Mouse (Mus musculus) forebrain, postnatal 0 days (tissue): Measurements from ENCODE around the gene Tmem259. TPM values are rescaled to one million over a fixed set of nuclear protein-coding genes. Genes with fewer than 3 reads are reported as not detected.

Source experiments
- ATAC-seq: fragments of 200-750 bp; cut with Nextera tagmentation; 2 replicates; pipeline ENCODE4 v1.8.0; 2017; ENCODE audit warnings: mild to moderate bottlenecking, moderate library complexity
- DNase-seq: peaks from one replicate; pipeline ENCODE4 v3.0.0-alpha.2; 2015
- H3K27ac ChIP-seq: fragments of 300-500 bp; sonication (generic); 2 replicates; pipeline ENCODE4 v1.5.1; 2014; ENCODE audit warnings: low read depth, mild to moderate bottlenecking, antibody characterized with exemption, low read length, moderate library complexity, mixed read lengths
- H3K27me3 ChIP-seq: fragments of 300-500 bp; sonication (generic); 2 replicates; pipeline ENCODE4 v1.6.1; 2014; ENCODE audit warnings: mild to moderate bottlenecking, low read length, mixed read lengths; ENCODE audit not compliant: insufficient read depth
- H3K36me3 ChIP-seq: fragments of 300-500 bp; sonication (generic); 2 replicates; pipeline ENCODE4 v1.6.1; 2014; ENCODE audit warnings: mild to moderate bottlenecking, moderate library complexity; ENCODE audit not compliant: insufficient read depth
- H3K4me1 ChIP-seq: fragments of 300-500 bp; sonication (generic); 2 replicates; pipeline ENCODE4 v1.6.1; 2014; ENCODE audit warnings: antibody characterized with exemption; ENCODE audit not compliant: insufficient read depth
- H3K4me2 ChIP-seq: fragments of 300-500 bp; sonication (generic); 2 replicates; pipeline ENCODE4 v1.6.1; 2014; ENCODE audit warnings: low read depth, mild to moderate bottlenecking, moderate library complexity
- H3K4me3 ChIP-seq: fragments of 300-500 bp; sonication (generic); 2 replicates; pipeline ENCODE4 v1.5.1; 2014; ENCODE audit warnings: low read depth, low read length, mixed read lengths
- H3K9ac ChIP-seq: fragments of 300-500 bp; sonication (generic); 2 replicates; pipeline ENCODE4 v1.6.1; 2014; ENCODE audit warnings: mild to moderate bottlenecking
- H3K9me3 ChIP-seq: fragments of 300-500 bp; sonication (generic); 2 replicates; pipeline ENCODE4 v1.6.1; 2016; ENCODE audit warnings: low read length
- CTCF ChIP-seq: sonication (generic); IDR thresholded peaks from 2 replicates; pipeline ENCODE4 v1.5.1; 2016; ENCODE audit warnings: antibody characterized with exemption, control low read depth, low read depth
- WGBS: fragments of 180-500 bp; shearing (Covaris S2); extraction: QIAGEN DNeasy Blood & Tissue Kit; methylation state at CpG from one replicate; pipeline ENCODE4 v1.1.7; 2014; 5-methylcytosine and 5-hydroxymethylcytosine counted together
- polyA plus RNA-seq: library from polyadenylated mRNA; unstranded; fragments of >200 nt; fragmentation: Nextera tagmentation; extraction: Ambion mirVana; gene quantifications from 2 replicates; pipeline ENCODE4 v1.2.1, GENCODE M21; 2015
- total RNA-seq: library from RNA; depleted of rRNA; stranded (reverse); fragments of >200 nt; gene quantifications from 2 replicates; pipeline ENCODE4 v1.2.3, GENCODE M21; 2014

Tmem259 gene
- total and polyA plus RNA-seq, 2 experiments from 2014 or later: 26.5 to 129 TPM

GRCm38 (mm10) chr10:79974087-79974486 is 10.0 kb downstream of the Tmem259 start:
- peaks cover 42% of the 10 kb centered on the region for H3K36me3 ChIP-seq
- H3K9me3 ChIP-seq: no peaks in the 10 kb centered on the region
- 94% methylated on average over 21 of the region's 21 CpGs for WGBS
- no peak overlapping the region for H3K4me2 ChIP-seq
- H3K27ac ChIP-seq: no peak overlapping the region
- no peak overlapping the region for H3K9ac ChIP-seq
- TF ChIP-seq CTCF: no peak
- H3K27me3 ChIP-seq: peaks cover 12% of the 10 kb centered on the region
- no peak overlapping the region for H3K4me3 ChIP-seq
- DNase-seq: no peak
- ATAC-seq: no peak
- no peaks in the 10 kb centered on the region for H3K4me1 ChIP-seq

- Histone ChIP-seq H3K9me3 (no peaks in the 10 kb centered on the region), H3K27me3 (peaks cover 12% of the 10 kb centered on the region), H3K9ac (no peak overlapping the region), H3K36me3 (peaks cover 32% of the 10 kb centered on the region), H3K27ac (no peak overlapping the region), H3K4me2 (no peak overlapping the region), H3K4me1 (no peaks in the 10 kb centered on the region), H3K4me3 (no peak overlapping the region)
- ATAC-seq: no peak
- no peak for TF ChIP-seq CTCF
- 57% methylated on average over 14 of the region's 14 CpGs for WGBS
- no peak for DNase-seq
Observed at GRCm38 (mm10) chr10:79972831-79973230, 11.3 kb downstream of the Tmem259 start.

GRCm38 (mm10) chr10:79971183-79971497 is 13.0 kb downstream of the Tmem259 start:
- H3K27me3 ChIP-seq: peaks cover 12% of the 10 kb centered on the region
- DNase-seq (no peak), ATAC-seq (peak; percentile 20; the same call in 1 of the 2 replicates)
- no peaks in the 10 kb centered on the region for H3K4me1 ChIP-seq
- WGBS: 4% methylated on average over 21 of the region's 21 CpGs
- TF ChIP-seq CTCF: no peak
- H3K9ac ChIP-seq: peak overlapping the region; percentile 39
- H3K9me3 ChIP-seq: no peaks in the 10 kb centered on the region
- peak overlapping the region; percentile 64 for H3K4me2 ChIP-seq
- peak overlapping the region; percentile 34 for H3K4me3 ChIP-seq
- H3K36me3 ChIP-seq: peaks cover 32% of the 10 kb centered on the region
- H3K27ac ChIP-seq: no peak overlapping the region

- Histone ChIP-seq H3K36me3 (peaks cover 32% of the 10 kb centered on the region), H3K9me3 (no peaks in the 10 kb centered on the region), H3K4me3 (peak within 1 kb of the TSS; percentile 34), H3K27ac (no peak within 1 kb of the TSS), H3K9ac (peak within 1 kb of the TSS; percentile 39), H3K4me1 (no peaks in the 10 kb centered on the region), H3K27me3 (peaks cover 12% of the 10 kb centered on the region), H3K4me2 (peak within 1 kb of the TSS; percentile 64)
- no peak for TF ChIP-seq CTCF
- DNase-seq: no peak
- peak; percentile 30 for ATAC-seq
- 13% methylated on average over 37 of the region's 47 CpGs for WGBS
Observed at GRCm38 (mm10) chr10:79970415-79971182, 13.5 kb downstream of the Tmem259 start, which contains the start of gene Grin3b. Gene Grin3b (plus strand): TSS chr10:79970715.

GRCm38 (mm10) chr10:79969124-79969568 is 15.0 kb downstream of the Tmem259 start:
- H3K27me3 ChIP-seq: peaks cover 12% of the 10 kb centered on the region
- H3K9ac ChIP-seq: no peak overlapping the region
- no peaks in the 10 kb centered on the region for H3K9me3 ChIP-seq
- H3K36me3 ChIP-seq: peaks cover 40% of the 10 kb centered on the region
- DNase-seq (no peak), ATAC-seq (peak; percentile 23; the same call in 1 of the 2 replicates)
- H3K4me1 ChIP-seq: no peaks in the 10 kb centered on the region
- H3K4me3 ChIP-seq: no peak overlapping the region
- TF ChIP-seq CTCF: no peak
- H3K27ac ChIP-seq: no peak overlapping the region
- no peak overlapping the region for H3K4me2 ChIP-seq
- 8% methylated on average over 3 of the region's 3 CpGs for WGBS

GRCm38 (mm10) chr10:79968181-79968580 is 15.9 kb downstream of the Tmem259 start:
- Histone ChIP-seq H3K4me2 (no peak overlapping the region), H3K4me3 (no peak overlapping the region), H3K27ac (no peak overlapping the region), H3K9ac (no peak overlapping the region), H3K27me3 (peaks cover 12% of the 10 kb centered on the region), H3K9me3 (no peaks in the 10 kb centered on the region), H3K36me3 (peaks cover 48% of the 10 kb centered on the region), H3K4me1 (no peaks in the 10 kb centered on the region)
- no peak for TF ChIP-seq CTCF
- no peak for DNase-seq
- 67% methylated on average over 1 of the region's 1 CpGs for WGBS
- ATAC-seq: no peak

GRCm38 (mm10) chr10:79966886-79967400 is 17.2 kb downstream of the Tmem259 start:
- DNase-seq: no peak
- Histone ChIP-seq H3K9ac (no peak overlapping the region), H3K4me2 (no peak overlapping the region), H3K9me3 (no peaks in the 10 kb centered on the region), H3K27me3 (peaks cover 9% of the 10 kb centered on the region), H3K27ac (no peak overlapping the region), H3K4me1 (no peaks in the 10 kb centered on the region), H3K4me3 (no peak overlapping the region), H3K36me3 (peaks cover 59% of the 10 kb centered on the region)
- no peak for TF ChIP-seq CTCF
- no peak for ATAC-seq
- 90% methylated on average over 5 of the region's 5 CpGs for WGBS
